Mouse (Mus musculus) limb, embryonic 11.5 days (tissue): Measurements from ENCODE around the gene Psma5. TPM values are rescaled to one million over a fixed set of nuclear protein-coding genes. Genes with fewer than 3 reads are reported as not detected.
"Not testable (repeated sequence)": the region's sequence is repeated elsewhere in the genome, so short reads cannot be mapped to it uniquely, and the experiment has no call there.

Experiments used
- ATAC-seq: fragments of 200-750 bp; cut with Nextera tagmentation; 2 replicates; pipeline ENCODE4 v1.8.0; 2017; ENCODE audit warnings: low read depth; ENCODE audit not compliant: insufficient number of reproducible peaks, low FRiP score, low TSS enrichment
- DNase-seq: peaks from one replicate; pipeline ENCODE4 v3.0.0-alpha.2; 2015; ENCODE audit warnings: low spot score
- H3K27ac ChIP-seq: fragments of 300-500 bp; sonication (generic); replicated peaks from 2 replicates; pipeline ENCODE4 v1.5.1; 2014; ENCODE audit warnings: low read depth, mild to moderate bottlenecking, low read length
- H3K27me3 ChIP-seq: fragments of 300-500 bp; sonication (generic); 2 replicates; pipeline ENCODE4 v1.6.1; 2014; ENCODE audit warnings: mild to moderate bottlenecking, low read length, mixed read lengths; ENCODE audit not compliant: control insufficient read depth, insufficient read depth
- H3K36me3 ChIP-seq: fragments of 300-500 bp; sonication (generic); 2 replicates; pipeline ENCODE4 v1.6.1; 2014; ENCODE audit warnings: mild to moderate bottlenecking, low read length, moderate library complexity, mixed read lengths; ENCODE audit not compliant: control insufficient read depth, insufficient read depth
- H3K4me1 ChIP-seq: fragments of 300-500 bp; sonication (generic); 2 replicates; pipeline ENCODE4 v1.6.1; 2014; ENCODE audit warnings: low read length, mixed read lengths; ENCODE audit not compliant: control insufficient read depth, insufficient read depth
- H3K4me2 ChIP-seq: fragments of 300-500 bp; sonication (generic); 2 replicates; pipeline ENCODE4 v1.6.1; 2014; ENCODE audit warnings: low read depth, mild to moderate bottlenecking, moderate library complexity; ENCODE audit not compliant: severe bottlenecking
- H3K4me3 ChIP-seq: fragments of 300-500 bp; sonication (generic); 2 replicates; pipeline ENCODE4 v1.5.1; 2014; ENCODE audit warnings: low read depth, low read length
- H3K9ac ChIP-seq: fragments of 300-500 bp; sonication (generic); 2 replicates; pipeline ENCODE4 v1.6.1; 2014; ENCODE audit warnings: mild to moderate bottlenecking, low read length
- H3K9me3 ChIP-seq: fragments of 300-500 bp; sonication (generic); 2 replicates; pipeline ENCODE4 v1.6.1; 2016; ENCODE audit warnings: low read length; ENCODE audit not compliant: control insufficient read depth
- WGBS: fragments of 180-500 bp; shearing (Covaris S2); extraction: QIAGEN DNeasy Blood & Tissue Kit; methylation state at CpG from one replicate; pipeline ENCODE4 v1.1.7; 2014; 5-methylcytosine and 5-hydroxymethylcytosine counted together
- polyA plus RNA-seq: library from polyadenylated mRNA; unstranded; fragments of >200 nt; fragmentation: Nextera tagmentation; extraction: Ambion mirVana; gene quantifications from 2 replicates; pipeline ENCODE4 v1.2.1, GENCODE M21; 2014

The Psma5 gene
- polyA plus RNA-seq, 1 experiment from 2014 or later, result 359 TPM

- H3K9me3 ChIP-seq, result no peaks in the 10 kb centered on the region
- H3K4me2 ChIP-seq, result peak overlapping the region; percentile 83
- no peak overlapping the region for H3K27ac ChIP-seq
- no peaks in the 10 kb centered on the region for H3K27me3 ChIP-seq
- DNase-seq (no peak), ATAC-seq (no peak)
- peaks cover 3% of the 10 kb centered on the region; the same call in 1 of the 2 replicates for H3K4me1 ChIP-seq
- H3K4me3 ChIP-seq, result peak overlapping the region; percentile 97
- H3K9ac ChIP-seq, result peak overlapping the region; percentile 84; the same call in 1 of the 2 replicates
- peaks cover 2% of the 10 kb centered on the region; the same call in 1 of the 2 replicates for H3K36me3 ChIP-seq
- WGBS, result 75% methylated on average over 3 of the region's 3 CpGs
Measured at GRCm38 (mm10) chr3:108257831-108258500, 1.2 kb downstream of the Psma5 start.

- Histone ChIP-seq H3K27ac (no peak overlapping the region), H3K9ac (no peak overlapping the region), H3K9me3 (no peaks in the 10 kb centered on the region), H3K4me3 (no peak overlapping the region), H3K4me2 (no peak overlapping the region), H3K36me3 (peaks cover 2% of the 10 kb centered on the region; the same call in 1 of the 2 replicates), H3K27me3 (no peaks in the 10 kb centered on the region), H3K4me1 (peaks cover 3% of the 10 kb centered on the region; the same call in 1 of the 2 replicates)
- WGBS, result 92% methylated on average over 3 of the region's 3 CpGs
- ATAC-seq (no peak), DNase-seq (no peak)
Measured at GRCm38 (mm10) chr3:108259319-108259718, 2.6 kb downstream of the Psma5 start.

- H3K27me3 ChIP-seq, H3K9ac ChIP-seq, DNase-seq, H3K9me3 ChIP-seq, H3K4me2 ChIP-seq, H3K27ac ChIP-seq, H3K4me3 ChIP-seq, H3K36me3 ChIP-seq, ATAC-seq, H3K4me1 ChIP-seq: not testable (repeated sequence)
- WGBS, result 81% methylated on average over 5 of the region's 5 CpGs
Measured at GRCm38 (mm10) chr3:108279495-108279894, 22.8 kb downstream of the Psma5 start.

- Histone ChIP-seq H3K4me3 (peak overlapping the region; percentile 72), H3K4me2 (peak overlapping the region; percentile 96), H3K9me3 (no peaks in the 10 kb centered on the region), H3K9ac (peak overlapping the region; percentile 55), H3K36me3 (peaks cover 5% of the 10 kb centered on the region; the same call in 1 of the 2 replicates), H3K4me1 (peaks cover 21% of the 10 kb centered on the region), H3K27ac (peak overlapping the region; percentile 57; the same call in 1 of the 2 replicates), H3K27me3 (no peaks in the 10 kb centered on the region)
- ATAC-seq, result no peak
- no peak for DNase-seq
- 42% methylated on average over 12 of the region's 12 CpGs for WGBS
Measured at GRCm38 (mm10) chr3:108282401-108283240, 25.9 kb downstream of the Psma5 start.

- 16% methylated on average over 6 of the region's 6 CpGs for WGBS
- ATAC-seq (no peak), DNase-seq (no peak)
- H3K9me3 ChIP-seq, result no peaks in the 10 kb centered on the region
- peak overlapping the region; percentile 55 for H3K9ac ChIP-seq
- H3K27me3 ChIP-seq, result no peaks in the 10 kb centered on the region
- peak overlapping the region; percentile 96 for H3K4me2 ChIP-seq
- H3K4me3 ChIP-seq, result peak overlapping the region; percentile 72
- peak overlapping the region; percentile 57 for H3K27ac ChIP-seq
- H3K4me1 ChIP-seq, result peaks cover 26% of the 10 kb centered on the region
- H3K36me3 ChIP-seq, result no peaks in the 10 kb centered on the region; the same call in 1 of the 2 replicates
Measured at GRCm38 (mm10) chr3:108283241-108283561, 26.5 kb downstream of the Psma5 start.

GRCm38 (mm10) chr3:108283781-108284601 is 27.3 kb downstream of the Psma5 start, which contains the start of gene Sort1:
Gene Sort1 (plus strand): TSS chr3:108284082.
- H3K4me1 ChIP-seq, result peaks cover 32% of the 10 kb centered on the region
- no peaks in the 10 kb centered on the region for H3K36me3 ChIP-seq
- ATAC-seq (peak; percentile 97), DNase-seq (peak; percentile 95)
- H3K9ac ChIP-seq, result peak within 1 kb of the TSS; percentile 77
- no peaks in the 10 kb centered on the region for H3K27me3 ChIP-seq
- WGBS, result under 1% methylated on average over 69 of the region's 109 CpGs
- no peaks in the 10 kb centered on the region for H3K9me3 ChIP-seq
- peak within 1 kb of the TSS; percentile 57 for H3K27ac ChIP-seq
- H3K4me2 ChIP-seq, result peak within 1 kb of the TSS; percentile 96
- H3K4me3 ChIP-seq, result peak within 1 kb of the TSS; percentile 72

GRCm38 (mm10) chr3:108285078-108285711 is 28.5 kb downstream of the Psma5 start:
- Histone ChIP-seq H3K9me3 (no peaks in the 10 kb centered on the region), H3K27ac (no peak overlapping the region), H3K4me2 (peak overlapping the region; percentile 96; the same call in 1 of the 2 replicates), H3K27me3 (no peaks in the 10 kb centered on the region), H3K4me3 (peak overlapping the region; percentile 72), H3K4me1 (peaks cover 32% of the 10 kb centered on the region), H3K36me3 (no peaks in the 10 kb centered on the region), H3K9ac (no peak overlapping the region)
- no peak for DNase-seq
- 60% methylated on average over 4 of the region's 4 CpGs for WGBS
- ATAC-seq, result no peak
